Mouse (Mus musculus) heart, embryonic 14.5 days (tissue): Measurements from ENCODE around the gene Gm20489. TPM values are rescaled to one million over a fixed set of nuclear protein-coding genes. Genes with fewer than 3 reads are reported as not detected.

Experiments
- ATAC-seq: fragments of 200-750 bp; cut with Nextera tagmentation; 2 replicates; pipeline ENCODE4 v1.8.0; 2017; ENCODE audit warnings: low read depth, moderate TSS enrichment; ENCODE audit not compliant: insufficient number of reproducible peaks, insufficient read depth, low FRiP score
- H3K27ac ChIP-seq, 2 experiments: fragments of 200-500 bp in 1 of 2; fragments of 300-500 bp in 1 of 2; sonication (generic) in 1 of 2; replicated peaks in 1 of 2; 2 replicates each; pipeline ENCODE4 v1.5.1; 2012 to 2014; ENCODE audit warnings: low read depth in 2 of 2, low read length in 2 of 2, control low read depth in 1 of 2, mild to moderate bottlenecking in 1 of 2, mixed read lengths in 1 of 2; ENCODE audit not compliant: control insufficient read depth in 1 of 2, insufficient read depth in 1 of 2
- H3K27me3 ChIP-seq: fragments of 300-500 bp; sonication (generic); 2 replicates; pipeline ENCODE4 v1.6.1; 2014; ENCODE audit warnings: mild to moderate bottlenecking, low read length, control low read depth; ENCODE audit not compliant: control insufficient read depth, insufficient read depth
- H3K36me3 ChIP-seq: fragments of 300-500 bp; sonication (generic); 2 replicates; pipeline ENCODE4 v1.6.1; 2014; ENCODE audit warnings: mild to moderate bottlenecking, control low read depth, low read length, mixed read lengths; ENCODE audit not compliant: control insufficient read depth, insufficient read depth
- H3K4me1 ChIP-seq, 2 experiments: fragments of 200-500 bp in 1 of 2; fragments of 300-500 bp in 1 of 2; sonication (generic) in 1 of 2; 2 replicates each; pipeline ENCODE4 v1.6.1; 2012 to 2014; ENCODE audit warnings: low read length in 2 of 2, control low read depth in 1 of 2, mixed read lengths in 1 of 2; ENCODE audit not compliant: control insufficient read depth in 2 of 2, insufficient read depth in 2 of 2
- H3K4me2 ChIP-seq: fragments of 300-500 bp; sonication (generic); 2 replicates; pipeline ENCODE4 v1.6.1; 2014; ENCODE audit warnings: mild to moderate bottlenecking, low read length
- H3K4me3 ChIP-seq, 2 experiments: fragments of 200-500 bp in 1 of 2; fragments of 300-500 bp in 1 of 2; sonication (generic) in 1 of 2; 2 replicates each; pipeline ENCODE4 v1.5.1; 2012 to 2014; ENCODE audit warnings: low read length in 2 of 2, mild to moderate bottlenecking in 2 of 2, control low read depth in 1 of 2, low read depth in 1 of 2, moderate library complexity in 1 of 2; ENCODE audit not compliant: control insufficient read depth in 1 of 2, insufficient read depth in 1 of 2
- H3K9ac ChIP-seq: fragments of 300-500 bp; sonication (generic); 2 replicates; pipeline ENCODE4 v1.6.1; 2014; ENCODE audit warnings: mild to moderate bottlenecking, low read length
- H3K9me3 ChIP-seq: fragments of 300-500 bp; sonication (generic); 2 replicates; pipeline ENCODE4 v1.6.1; 2016; ENCODE audit warnings: low read length, control low read depth; ENCODE audit not compliant: control insufficient read depth
- WGBS: fragments of 180-500 bp; shearing (Covaris S2); extraction: QIAGEN DNeasy Blood & Tissue Kit; methylation state at CpG from one replicate; pipeline ENCODE4 v1.1.7; 2014; 5-methylcytosine and 5-hydroxymethylcytosine counted together
- polyA plus RNA-seq: library from polyadenylated mRNA; unstranded; fragments of >200 nt; fragmentation: Nextera tagmentation; extraction: Ambion mirVana; gene quantifications from 2 replicates; pipeline ENCODE4 v1.2.1, GENCODE M21; 2014

Gm20489 gene
- polyA plus RNA-seq = not detected in 2 replicates

GRCm38 (mm10) chrX:101268755-101269124, at the start of gene Gm20489:
Gene Gm20489, minus strand, starts transcription at chrX:101269023.
- no peaks in the 10 kb centered on the region for H3K36me3 ChIP-seq
- H3K4me3 ChIP-seq = no peak within 1 kb of the TSS
- WGBS = 54% methylated on average over 3 of the region's 3 CpGs
- H3K9me3 ChIP-seq = no peaks in the 10 kb centered on the region
- H3K4me2 ChIP-seq = 0 out of 2 replicates have a peak within 1 kb of the TSS, but pooled peaks have one; percentile 9
- no peak for ATAC-seq
- no peaks in the 10 kb centered on the region for H3K4me1 ChIP-seq
- no peak within 1 kb of the TSS for H3K27ac ChIP-seq
- H3K27me3 ChIP-seq = no peaks in the 10 kb centered on the region
- H3K9ac ChIP-seq = no peak within 1 kb of the TSS

GRCm38 (mm10) chrX:101313625-101314359, 45.0 kb upstream of the Gm20489 start:
- H3K9me3 ChIP-seq = no peaks in the 10 kb centered on the region
- WGBS = 54% methylated on average over 6 of the region's 6 CpGs
- H3K9ac ChIP-seq = no peak overlapping the region
- H3K4me3 ChIP-seq = no peak overlapping the region
- ATAC-seq = no peak
- no peak overlapping the region for H3K27ac ChIP-seq
- no peaks in the 10 kb centered on the region for H3K36me3 ChIP-seq
- no peaks in the 10 kb centered on the region for H3K4me1 ChIP-seq
- H3K27me3 ChIP-seq = 0 out of 2 replicates have a peak, but pooled peaks cover 3% of the 10 kb centered on the region
- no peak overlapping the region for H3K4me2 ChIP-seq

- Histone ChIP-seq H3K36me3 (no peaks in the 10 kb centered on the region), H3K9me3 (no peaks in the 10 kb centered on the region), H3K9ac (no peak overlapping the region), H3K4me1 (no peaks in the 10 kb centered on the region), H3K27me3 (0 out of 2 replicates have a peak, but pooled peaks cover 3% of the 10 kb centered on the region), H3K4me3 (no peak overlapping the region), H3K4me2 (no peak overlapping the region), H3K27ac (no peak overlapping the region)
- no peak for ATAC-seq
- 78% methylated on average over 5 of the region's 5 CpGs for WGBS
Observed at GRCm38 (mm10) chrX:101309299-101309698, 40.5 kb upstream of the Gm20489 start.

DNA sequence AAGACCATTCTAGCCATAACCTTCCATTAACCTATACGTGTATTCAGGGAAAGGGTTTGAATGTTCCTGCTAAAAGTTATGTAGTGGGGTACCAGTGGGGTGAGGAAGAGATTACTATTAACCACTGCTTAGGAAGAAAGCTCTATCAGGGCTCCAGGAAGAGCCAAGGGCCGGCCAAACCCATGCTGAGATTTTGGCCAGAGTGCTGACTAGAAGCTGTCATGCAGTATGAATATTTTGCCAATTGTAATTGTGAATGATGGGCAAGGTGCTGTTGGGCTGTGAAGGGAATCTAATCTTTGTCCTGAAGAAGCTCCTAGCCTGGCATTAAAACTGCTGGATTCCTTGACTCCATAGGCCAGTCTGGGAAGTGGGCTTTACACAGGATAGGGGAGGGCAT, 35.8 kb upstream of the Gm20489 start:
- no peaks in the 10 kb centered on the region; a peak in 1 of 4 replicates for H3K4me1 ChIP-seq
- no peak overlapping the region for H3K4me3 ChIP-seq
- H3K9ac ChIP-seq = no peak overlapping the region
- H3K4me2 ChIP-seq = no peak overlapping the region
- H3K9me3 ChIP-seq = no peaks in the 10 kb centered on the region
- no peak for ATAC-seq
- no peak overlapping the region for H3K27ac ChIP-seq
- no peaks in the 10 kb centered on the region for H3K27me3 ChIP-seq
- WGBS = 58% methylated on average over 2 of the region's 2 CpGs
- H3K36me3 ChIP-seq = no peaks in the 10 kb centered on the region

DNA sequence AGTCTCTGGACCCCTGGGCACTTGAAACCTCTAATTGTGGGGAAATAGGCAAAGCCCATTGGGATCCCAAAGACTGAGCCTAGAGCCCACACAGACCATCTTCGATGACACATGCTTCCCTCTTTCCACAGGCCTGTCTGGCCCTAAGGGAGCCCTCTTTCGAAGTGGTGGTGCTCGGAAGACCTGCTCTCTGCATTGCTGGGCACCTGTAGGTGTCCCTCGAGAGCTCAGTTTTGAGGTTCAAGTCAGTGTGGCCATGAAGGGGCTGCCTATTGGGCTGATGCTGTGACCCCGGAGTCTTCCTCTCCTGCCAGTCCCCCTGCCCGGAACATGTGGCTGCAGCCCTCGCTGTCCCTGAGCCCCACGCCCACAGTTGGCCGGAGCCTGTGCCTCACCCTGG, 32.8 kb upstream of the Gm20489 start:
- H3K4me3 ChIP-seq = no peak overlapping the region
- H3K36me3 ChIP-seq = peaks cover 10% of the 10 kb centered on the region
- no peak overlapping the region for H3K27ac ChIP-seq
- H3K4me2 ChIP-seq = no peak overlapping the region
- no peak for ATAC-seq
- 78% methylated on average over 9 of the region's 9 CpGs for WGBS
- H3K27me3 ChIP-seq = no peaks in the 10 kb centered on the region
- no peaks in the 10 kb centered on the region; a peak in 2 of 4 replicates for H3K4me1 ChIP-seq
- H3K9ac ChIP-seq = no peak overlapping the region
- no peaks in the 10 kb centered on the region for H3K9me3 ChIP-seq

DNA sequence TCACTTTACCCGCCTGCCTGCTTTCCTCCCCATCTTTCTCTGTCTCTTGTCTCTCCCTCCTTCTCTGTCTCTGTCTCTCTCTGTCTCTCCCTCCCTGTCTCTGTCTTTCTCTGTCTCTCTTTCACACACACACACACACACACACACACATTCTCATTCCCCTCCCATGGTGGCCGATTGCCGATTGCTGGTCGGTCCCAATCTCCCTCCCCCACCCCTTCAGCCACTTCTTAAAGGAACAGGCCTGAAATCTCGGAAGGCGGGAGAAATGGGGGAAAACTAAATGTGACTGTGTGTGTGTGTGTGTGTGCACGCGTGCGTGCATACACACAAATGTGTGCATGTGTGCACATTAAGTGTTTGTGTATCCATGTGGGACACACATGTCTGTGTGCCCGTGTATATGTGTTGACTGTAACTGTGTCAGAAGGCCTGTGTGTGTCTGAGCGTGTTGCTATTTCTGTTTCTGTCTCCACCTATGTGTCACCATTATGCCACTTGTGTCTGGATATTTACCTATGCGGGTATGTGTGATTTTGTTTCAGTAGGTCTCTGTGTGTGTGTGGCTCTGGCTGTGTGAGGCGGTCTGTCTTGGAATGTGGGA, 31.7 kb upstream of the Gm20489 start:
- H3K9me3 ChIP-seq = no peaks in the 10 kb centered on the region
- no peaks in the 10 kb centered on the region; a peak in 2 of 4 replicates for H3K4me1 ChIP-seq
- no peaks in the 10 kb centered on the region for H3K27me3 ChIP-seq
- peak overlapping the region; percentile 61 for H3K4me2 ChIP-seq
- peak overlapping the region; percentile 44; the same call in 1 of the 2 replicates for H3K9ac ChIP-seq
- peak overlapping the region; percentile 19 to 58; a peak in 2 of 4 replicates for H3K27ac ChIP-seq
- 39% methylated on average over 13 of the region's 13 CpGs for WGBS
- peaks cover 20% of the 10 kb centered on the region for H3K36me3 ChIP-seq
- no peak for ATAC-seq
- H3K4me3 ChIP-seq = peak overlapping the region; percentile 32 to 37

- ATAC-seq = no peak
- Histone ChIP-seq H3K9ac (peak overlapping the region; percentile 61; the same call in 1 of the 2 replicates), H3K4me2 (peak overlapping the region; percentile 61), H3K36me3 (peaks cover 28% of the 10 kb centered on the region), H3K9me3 (no peaks in the 10 kb centered on the region), H3K27ac (no peak overlapping the region), H3K4me1 (no peaks in the 10 kb centered on the region; a peak in 2 of 4 replicates), H3K27me3 (no peaks in the 10 kb centered on the region), H3K4me3 (peak overlapping the region; percentile 32 to 40)
- 39% methylated on average over 11 of the region's 13 CpGs for WGBS
Observed at GRCm38 (mm10) chrX:101299473-101300426, 30.9 kb upstream of the Gm20489 start.
